Mouse (Mus musculus) limb, embryonic 11.5 days (tissue): Measurements from ENCODE around the gene Med18. TPM values are rescaled to one million over a fixed set of nuclear protein-coding genes. Genes with fewer than 3 reads are reported as not detected.
"Not testable (repeated sequence)": the region's sequence is repeated elsewhere in the genome, so short reads cannot be mapped to it uniquely, and the experiment has no call there.

Source experiments
- ATAC-seq: fragments of 200-750 bp; cut with Nextera tagmentation; 2 replicates; pipeline ENCODE4 v1.8.0; 2017; ENCODE audit warnings: low read depth; ENCODE audit not compliant: insufficient number of reproducible peaks, low FRiP score, low TSS enrichment
- DNase-seq: peaks from one replicate; pipeline ENCODE4 v3.0.0-alpha.2; 2015; ENCODE audit warnings: low spot score
- H3K27ac ChIP-seq: fragments of 300-500 bp; sonication (generic); replicated peaks from 2 replicates; pipeline ENCODE4 v1.5.1; 2014; ENCODE audit warnings: low read depth, mild to moderate bottlenecking, low read length
- H3K27me3 ChIP-seq: fragments of 300-500 bp; sonication (generic); 2 replicates; pipeline ENCODE4 v1.6.1; 2014; ENCODE audit warnings: mild to moderate bottlenecking, low read length, mixed read lengths; ENCODE audit not compliant: control insufficient read depth, insufficient read depth
- H3K36me3 ChIP-seq: fragments of 300-500 bp; sonication (generic); 2 replicates; pipeline ENCODE4 v1.6.1; 2014; ENCODE audit warnings: mild to moderate bottlenecking, low read length, moderate library complexity, mixed read lengths; ENCODE audit not compliant: control insufficient read depth, insufficient read depth
- H3K4me1 ChIP-seq: fragments of 300-500 bp; sonication (generic); 2 replicates; pipeline ENCODE4 v1.6.1; 2014; ENCODE audit warnings: low read length, mixed read lengths; ENCODE audit not compliant: control insufficient read depth, insufficient read depth
- H3K4me2 ChIP-seq: fragments of 300-500 bp; sonication (generic); 2 replicates; pipeline ENCODE4 v1.6.1; 2014; ENCODE audit warnings: low read depth, mild to moderate bottlenecking, moderate library complexity; ENCODE audit not compliant: severe bottlenecking
- H3K4me3 ChIP-seq: fragments of 300-500 bp; sonication (generic); 2 replicates; pipeline ENCODE4 v1.5.1; 2014; ENCODE audit warnings: low read depth, low read length
- H3K9ac ChIP-seq: fragments of 300-500 bp; sonication (generic); 2 replicates; pipeline ENCODE4 v1.6.1; 2014; ENCODE audit warnings: mild to moderate bottlenecking, low read length
- H3K9me3 ChIP-seq: fragments of 300-500 bp; sonication (generic); 2 replicates; pipeline ENCODE4 v1.6.1; 2016; ENCODE audit warnings: low read length; ENCODE audit not compliant: control insufficient read depth
- WGBS: fragments of 180-500 bp; shearing (Covaris S2); extraction: QIAGEN DNeasy Blood & Tissue Kit; methylation state at CpG from one replicate; pipeline ENCODE4 v1.1.7; 2014; 5-methylcytosine and 5-hydroxymethylcytosine counted together
- polyA plus RNA-seq: library from polyadenylated mRNA; unstranded; fragments of >200 nt; fragmentation: Nextera tagmentation; extraction: Ambion mirVana; gene quantifications from 2 replicates; pipeline ENCODE4 v1.2.1, GENCODE M21; 2014

Gene Med18
- polyA plus RNA-seq, 1 experiment from 2014 or later = 26.4 TPM

DNA sequence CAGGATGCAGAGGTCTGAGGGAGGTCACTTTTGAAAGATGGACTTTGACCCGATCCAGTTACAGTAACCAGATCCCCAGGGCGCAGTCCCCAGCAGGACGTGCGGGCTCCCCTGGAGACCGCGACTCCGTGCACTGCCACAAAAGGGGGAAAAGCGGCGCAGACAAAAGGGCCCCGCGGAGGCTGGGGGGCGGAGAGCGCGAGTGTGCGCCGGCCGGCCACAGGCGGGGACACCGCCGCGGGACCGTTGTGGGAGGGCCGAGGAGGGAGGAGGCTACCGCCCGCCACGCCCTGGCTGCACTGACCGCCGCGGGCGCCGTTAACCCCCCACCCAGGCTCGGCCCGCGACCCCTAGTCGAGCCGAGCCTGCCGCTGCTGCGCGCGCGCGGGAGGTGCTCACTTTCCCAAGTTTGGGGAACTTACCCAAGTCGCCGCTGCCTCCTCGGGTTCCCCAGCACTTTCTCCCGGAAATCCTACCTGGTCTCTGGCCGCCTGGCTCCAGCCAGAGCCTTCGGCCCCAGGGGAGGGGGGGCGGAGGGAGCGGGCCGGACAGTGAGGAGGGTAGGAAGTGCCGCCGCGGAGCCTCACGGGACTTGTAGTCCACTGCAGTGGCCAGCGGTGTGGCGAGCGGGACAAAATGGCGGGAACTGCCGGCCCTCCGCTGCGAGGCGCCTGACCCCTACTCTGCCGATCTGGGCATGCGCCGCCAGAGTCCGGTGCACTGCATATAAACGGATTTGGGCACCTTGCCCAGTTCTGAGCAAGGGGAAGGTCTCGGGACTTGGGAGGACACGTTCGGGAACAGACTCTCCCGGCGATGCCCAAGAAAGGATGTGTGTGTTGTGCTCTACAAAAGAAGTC lies 41.6 kb downstream of the Med18 start, which contains the start of gene Phactr4:
Phactr4 (minus strand) TSS at position 567 of the 860 bp plus-strand sequence.
- Histone ChIP-seq H3K36me3 (no peaks in the 10 kb centered on the region; the same call in 1 of the 2 replicates), H3K4me2 (peak within 1 kb of the TSS; percentile 51), H3K27me3 (no peaks in the 10 kb centered on the region), H3K4me3 (peak within 1 kb of the TSS; percentile 78), H3K9ac (peak within 1 kb of the TSS; percentile 93), H3K4me1 (peaks cover 3% of the 10 kb centered on the region; the same call in 1 of the 2 replicates), H3K27ac (peak within 1 kb of the TSS; percentile 97), H3K9me3 (no peaks in the 10 kb centered on the region)
- DNase-seq = peak; percentile 99
- peak; percentile 98 for ATAC-seq
- under 1% methylated on average over 73 of the region's 73 CpGs for WGBS

DNA sequence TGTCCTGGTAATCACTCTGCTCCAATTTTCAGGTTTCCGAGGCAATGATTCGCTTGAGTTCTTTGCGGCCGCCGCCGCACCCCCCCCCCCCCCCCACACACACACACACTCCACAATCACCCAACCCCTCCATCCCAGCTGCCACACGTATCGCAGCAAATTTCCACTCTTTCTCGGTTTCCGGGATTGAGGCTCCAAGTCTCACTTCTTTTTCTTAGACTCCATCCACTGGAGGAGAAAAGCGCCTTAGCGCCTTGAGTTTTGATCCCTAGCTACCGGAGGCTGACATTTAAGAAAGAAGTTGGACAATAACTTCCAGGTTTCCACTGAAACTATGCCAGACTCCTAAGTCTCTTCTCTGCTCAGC lies 42.2 kb downstream of the Med18 start:
- no peaks in the 10 kb centered on the region for H3K27me3 ChIP-seq
- no peaks in the 10 kb centered on the region; the same call in 1 of the 2 replicates for H3K36me3 ChIP-seq
- H3K27ac ChIP-seq = peak overlapping the region; percentile 97
- no peak for DNase-seq
- H3K4me1 ChIP-seq = peaks cover 3% of the 10 kb centered on the region; the same call in 1 of the 2 replicates
- peak overlapping the region; percentile 93 for H3K9ac ChIP-seq
- H3K9me3 ChIP-seq = no peaks in the 10 kb centered on the region
- no peak for ATAC-seq
- H3K4me3 ChIP-seq = peak overlapping the region; percentile 78
- 2% methylated on average over 13 of the region's 13 CpGs for WGBS
- peak overlapping the region; percentile 51 for H3K4me2 ChIP-seq

DNA sequence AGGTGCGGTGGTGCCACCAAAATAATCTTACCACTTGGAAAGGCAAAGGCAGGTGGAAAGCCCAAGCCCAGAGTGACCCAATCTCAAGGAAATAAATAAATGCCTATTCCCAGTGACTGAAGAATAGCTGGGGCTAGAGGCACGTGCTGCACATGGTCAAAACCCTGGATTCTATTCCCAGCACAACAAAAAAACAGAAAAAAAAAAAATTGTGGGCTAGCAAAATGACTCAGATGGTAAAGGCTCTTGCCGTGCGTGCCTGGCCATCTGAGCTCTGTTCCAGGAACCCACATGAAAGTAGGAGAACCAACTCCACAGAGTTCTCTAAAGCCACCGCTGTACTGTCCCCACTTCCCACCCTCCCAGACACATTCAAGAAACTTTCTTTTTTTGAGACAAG lies 43.2 kb downstream of the Med18 start:
- no peaks in the 10 kb centered on the region for H3K27me3 ChIP-seq
- H3K4me2 ChIP-seq = peak overlapping the region; percentile 51
- 86% methylated on average over 5 of the region's 5 CpGs for WGBS
- H3K4me3 ChIP-seq = peak overlapping the region; percentile 78; the same call in 1 of the 2 replicates
- peaks cover 5% of the 10 kb centered on the region; the same call in 1 of the 2 replicates for H3K4me1 ChIP-seq
- no peaks in the 10 kb centered on the region for H3K9me3 ChIP-seq
- DNase-seq (no peak), ATAC-seq (no peak)
- no peaks in the 10 kb centered on the region; the same call in 1 of the 2 replicates for H3K36me3 ChIP-seq
- H3K9ac ChIP-seq = no peak overlapping the region
- no peak overlapping the region for H3K27ac ChIP-seq

DNA sequence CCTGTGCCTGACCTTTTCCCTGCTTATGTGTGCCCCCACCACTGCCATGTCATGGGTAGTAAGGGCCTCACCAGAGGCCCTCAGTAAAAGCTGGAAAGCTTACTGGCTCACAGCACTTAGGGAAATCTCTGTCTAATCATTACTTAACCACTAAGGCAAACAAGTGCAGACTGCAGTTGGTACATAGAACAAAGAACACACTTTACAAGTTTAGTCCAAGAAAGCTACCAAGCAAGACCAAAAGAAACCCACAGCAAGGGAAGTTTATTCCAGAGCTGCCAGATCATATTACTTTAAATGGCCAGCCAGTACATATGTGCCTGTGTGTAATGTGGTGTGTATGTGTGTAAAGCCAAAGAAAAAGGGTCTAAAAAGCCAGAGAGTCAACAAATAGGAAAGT lies 47.8 kb downstream of the Med18 start:
- no peaks in the 10 kb centered on the region; the same call in 1 of the 2 replicates for H3K36me3 ChIP-seq
- H3K4me3 ChIP-seq = no peak overlapping the region
- no peak overlapping the region for H3K4me2 ChIP-seq
- no peak for DNase-seq
- ATAC-seq = no peak
- H3K9ac ChIP-seq = no peak overlapping the region
- H3K9me3 ChIP-seq = no peaks in the 10 kb centered on the region
- H3K27me3 ChIP-seq = no peaks in the 10 kb centered on the region
- no peak overlapping the region for H3K27ac ChIP-seq
- H3K4me1 ChIP-seq = peaks cover 5% of the 10 kb centered on the region; the same call in 1 of the 2 replicates

DNA sequence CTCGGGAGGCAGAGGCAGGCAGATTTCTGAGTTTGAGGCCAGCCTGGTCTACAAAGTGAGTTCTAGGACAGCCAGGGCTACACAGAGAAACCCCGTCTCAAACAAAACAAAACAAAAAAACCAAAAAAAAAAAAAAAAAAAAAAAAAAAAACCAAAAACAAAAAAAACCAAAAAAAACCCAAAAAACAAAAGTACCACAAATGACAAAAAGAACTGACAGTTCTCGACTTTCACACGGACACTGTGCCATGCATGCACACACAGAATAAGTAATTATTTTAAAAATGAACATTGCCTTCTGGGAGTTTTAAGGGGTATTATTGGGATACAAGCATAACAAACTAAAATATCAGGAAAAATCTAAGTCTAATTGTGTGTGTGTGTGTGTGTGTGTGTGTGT lies 50.5 kb downstream of the Med18 start:
- ATAC-seq, H3K36me3 ChIP-seq, H3K27ac ChIP-seq, H3K9ac ChIP-seq, H3K9me3 ChIP-seq, H3K4me3 ChIP-seq, H3K27me3 ChIP-seq, DNase-seq, H3K4me1 ChIP-seq, H3K4me2 ChIP-seq: not testable (repeated sequence)
- 90% methylated on average over 4 of the region's 4 CpGs for WGBS

DNA sequence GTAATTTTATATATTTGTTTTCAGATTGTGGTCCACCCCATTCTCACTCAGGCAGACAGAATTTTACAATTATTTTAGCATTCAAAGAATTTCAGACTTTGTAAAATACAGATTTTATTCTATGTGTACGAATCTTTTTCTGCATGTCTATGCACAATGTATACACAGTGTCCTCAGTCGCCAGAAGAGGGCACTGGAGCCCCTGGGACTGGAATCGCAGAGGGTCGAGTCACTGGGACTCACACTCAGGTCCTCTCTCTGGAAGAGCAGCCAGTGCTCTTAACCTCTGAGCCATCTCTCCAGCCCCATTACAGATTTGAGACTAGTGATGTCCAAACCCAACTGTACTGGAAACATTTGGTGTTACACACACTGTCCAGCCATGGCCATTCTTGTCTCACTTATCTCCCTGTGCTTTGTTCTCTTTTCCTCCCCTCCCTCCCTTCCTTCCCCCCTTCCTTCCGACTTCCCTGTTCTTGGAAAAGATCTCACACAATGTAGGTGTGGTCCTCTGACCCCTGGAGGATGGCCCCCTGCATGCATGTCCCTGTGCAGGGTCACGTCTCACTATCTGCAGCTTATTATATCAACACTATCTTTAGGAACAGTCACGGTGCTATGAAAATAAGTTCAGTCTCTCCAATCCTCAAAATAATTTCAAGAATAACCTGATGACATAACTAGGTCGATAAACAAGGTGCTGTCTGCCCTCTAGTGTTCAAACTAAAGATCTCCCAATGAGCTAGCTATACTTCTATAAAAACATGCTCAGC lies 52.2 kb downstream of the Med18 start:
- WGBS = 58% methylated on average over 8 of the region's 8 CpGs
- no peak for DNase-seq
- ATAC-seq = no peak

DNA sequence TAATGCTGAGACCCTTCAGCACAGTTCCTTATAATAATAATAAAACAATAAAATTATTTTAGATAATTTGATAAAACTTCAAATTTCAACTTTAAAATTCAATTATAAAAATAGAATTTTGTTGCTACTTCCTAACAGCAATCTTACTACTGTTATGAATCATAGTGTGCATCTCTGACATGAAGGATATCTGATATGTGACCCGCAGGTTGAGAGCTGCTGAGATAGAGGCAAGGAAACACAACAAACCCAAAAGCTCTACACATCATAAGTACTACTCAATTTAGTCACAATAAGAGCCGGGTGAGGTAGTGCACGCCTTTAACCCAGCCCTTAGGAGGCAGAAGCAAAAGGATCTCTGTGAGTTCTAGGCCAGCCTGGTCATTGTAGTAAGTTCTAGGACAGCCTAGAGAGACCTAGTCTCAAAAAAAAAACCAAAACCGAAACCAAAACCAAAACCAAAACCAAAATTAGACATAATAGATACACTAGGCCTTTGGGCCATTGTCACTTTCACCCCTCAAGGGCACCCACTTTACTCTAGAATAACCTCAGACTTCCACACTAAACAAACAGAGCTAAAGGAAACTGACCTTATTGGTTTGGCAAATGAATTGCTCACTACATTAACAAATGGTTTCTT lies 54.0 kb downstream of the Med18 start:
- Histone ChIP-seq H3K36me3 (no peaks in the 10 kb centered on the region), H3K4me2 (no peak overlapping the region), H3K27ac (no peak overlapping the region), H3K9ac (no peak overlapping the region), H3K27me3 (no peaks in the 10 kb centered on the region), H3K9me3 (no peaks in the 10 kb centered on the region), H3K4me1 (no peaks in the 10 kb centered on the region), H3K4me3 (no peak overlapping the region)
- no peak for DNase-seq
- 96% methylated on average over 4 of the region's 4 CpGs for WGBS
- ATAC-seq = no peak

More for the DNA sequence above, 52.2 kb downstream of the Med18 start:
- no peak overlapping the region for H3K4me3 ChIP-seq
- H3K27ac ChIP-seq = no peak overlapping the region
- no peaks in the 10 kb centered on the region for H3K27me3 ChIP-seq
- no peak overlapping the region for H3K4me2 ChIP-seq
- 0 out of 2 replicates have a peak, but pooled peaks cover 2% of the 10 kb centered on the region for H3K4me1 ChIP-seq
- no peaks in the 10 kb centered on the region for H3K36me3 ChIP-seq
- H3K9ac ChIP-seq = no peak overlapping the region
- H3K9me3 ChIP-seq = no peaks in the 10 kb centered on the region
